Mouse (Mus musculus) testis, adult 2 months (tissue): ENCODE measurements at regions not wholly inside any gene's neighbourhood (a gene's known extent, or its start where the extent isn't known, plus 50 kb on each side); places are given as distances from the start of the nearest gene placed in this dataset.

Source experiments
- H3K27ac ChIP-seq: fragments of 200-500 bp; 2 replicates; pipeline ENCODE4 v1.5.1; 2012; ENCODE audit warnings: low read depth, low read length; ENCODE audit not compliant: control insufficient read depth, insufficient read depth
- H3K27me3 ChIP-seq: fragments of 200-500 bp; 2 replicates; pipeline ENCODE4 v1.6.1; 2012; ENCODE audit warnings: mild to moderate bottlenecking, low read length, moderate library complexity; ENCODE audit not compliant: control insufficient read depth, insufficient read depth
- H3K36me3 ChIP-seq: fragments of 200-500 bp; 2 replicates; pipeline ENCODE4 v1.6.1; 2012; ENCODE audit warnings: mild to moderate bottlenecking, low read length; ENCODE audit not compliant: control insufficient read depth, insufficient read depth
- H3K4me1 ChIP-seq: fragments of 200-500 bp; 2 replicates; pipeline ENCODE4 v1.6.1; 2012; ENCODE audit warnings: low read length; ENCODE audit not compliant: control insufficient read depth, insufficient read depth
- H3K4me3 ChIP-seq: fragments of 200-500 bp; 2 replicates; pipeline ENCODE4 v1.5.1; 2012; ENCODE audit warnings: low read depth, mild to moderate bottlenecking, low read length, moderate library complexity, mixed read lengths; ENCODE audit not compliant: control insufficient read depth
- CTCF ChIP-seq: fragments of 200-500 bp; IDR thresholded peaks from 2 replicates; pipeline ENCODE4 v1.5.1; 2012; ENCODE audit warnings: low read depth, mild to moderate bottlenecking, inconsistent platforms, low read length, moderate library complexity; ENCODE audit not compliant: control insufficient read depth, insufficient read depth, insufficient replicate concordance
- POLR2A ChIP-seq: fragments of 200-500 bp; IDR thresholded peaks from 2 replicates; pipeline ENCODE4 v1.6.1; 2012; ENCODE audit warnings: low read depth, mild to moderate bottlenecking, inconsistent platforms, low read length, moderate library complexity; ENCODE audit not compliant: control insufficient read depth

GRCm38 (mm10) chr4:56349216-56349615, 390.7 kb upstream of the Gm26657 start:
- Histone ChIP-seq H3K36me3 (no peaks in the 10 kb centered on the region), H3K4me3 (no peak overlapping the region), H3K27me3 (no peaks in the 10 kb centered on the region), H3K27ac (no peak overlapping the region), H3K4me1 (no peaks in the 10 kb centered on the region)
- no peak for TF ChIP-seq POLR2A
- no peak for TF ChIP-seq CTCF

DNA sequence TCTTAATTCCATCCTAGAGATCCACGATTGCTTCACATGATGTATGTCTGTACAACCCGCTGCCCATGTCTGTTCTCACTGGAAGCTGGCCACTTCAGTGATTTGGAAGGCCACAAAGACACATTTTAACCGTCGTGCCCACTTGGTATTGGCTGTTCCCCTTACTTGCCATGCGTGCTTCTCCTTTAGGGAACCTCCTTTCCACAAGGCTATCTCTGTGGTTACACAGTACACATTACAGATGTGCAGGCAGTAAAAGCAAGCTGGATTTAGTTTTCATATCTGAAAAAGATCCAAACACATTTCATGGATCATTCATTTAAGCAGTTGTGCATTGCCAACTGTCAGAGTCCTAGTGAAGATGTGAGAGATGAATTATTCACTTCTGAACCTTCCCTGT, 414.7 kb upstream of the Gm26657 start:
- H3K4me3 ChIP-seq, result no peak overlapping the region
- no peaks in the 10 kb centered on the region for H3K36me3 ChIP-seq
- H3K27me3 ChIP-seq, result no peaks in the 10 kb centered on the region
- H3K27ac ChIP-seq, result no peak overlapping the region
- TF ChIP-seq CTCF (no peak), POLR2A (no peak)
- H3K4me1 ChIP-seq, result no peaks in the 10 kb centered on the region

DNA sequence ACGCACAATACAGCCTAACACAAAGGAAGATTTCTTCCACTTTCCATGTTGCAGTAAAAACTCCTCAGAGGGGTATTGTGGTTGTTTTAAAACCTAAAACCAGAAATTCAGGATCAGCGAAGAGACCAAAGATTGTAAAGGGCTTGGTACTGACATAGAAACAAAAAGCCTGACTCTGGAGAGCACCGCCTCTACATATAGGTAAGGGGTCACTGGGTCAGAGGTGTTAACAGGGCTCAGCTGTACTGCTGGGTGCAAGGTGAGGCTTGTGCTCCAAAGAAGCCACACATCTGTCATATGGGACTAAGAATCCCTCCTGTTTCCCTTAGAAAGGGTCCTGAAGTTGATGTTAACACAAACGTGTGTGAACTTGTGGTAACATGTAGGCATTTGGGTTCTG, 420.7 kb upstream of the Gm26657 start:
- no peak for TF ChIP-seq CTCF
- no peak for TF ChIP-seq POLR2A

GRCm38 (mm10) chr4:56305664-56306330, 434.1 kb upstream of the Gm26657 start:
- Histone ChIP-seq H3K27me3 (no peaks in the 10 kb centered on the region), H3K36me3 (no peaks in the 10 kb centered on the region), H3K4me1 (no peaks in the 10 kb centered on the region), H3K4me3 (no peak overlapping the region), H3K27ac (no peak overlapping the region)
- TF ChIP-seq CTCF (no peak), POLR2A (no peak)

More for the DNA sequence above, 420.7 kb upstream of the Gm26657 start:
- Histone ChIP-seq H3K4me1 (no peaks in the 10 kb centered on the region), H3K27me3 (no peaks in the 10 kb centered on the region), H3K27ac (no peak overlapping the region), H3K4me3 (no peak overlapping the region), H3K36me3 (no peaks in the 10 kb centered on the region)

- Histone ChIP-seq H3K36me3 (no peaks in the 10 kb centered on the region), H3K4me1 (no peaks in the 10 kb centered on the region), H3K4me3 (no peak overlapping the region), H3K27me3 (no peaks in the 10 kb centered on the region), H3K27ac (no peak overlapping the region)
- TF ChIP-seq CTCF (no peak), POLR2A (no peak)
These were observed 435.6 kb upstream of the Gm26657 start for GRCm38 (mm10) chr4:56304275-56304674.

- Histone ChIP-seq H3K4me3 (no peak overlapping the region), H3K36me3 (no peaks in the 10 kb centered on the region), H3K27me3 (no peaks in the 10 kb centered on the region), H3K4me1 (no peaks in the 10 kb centered on the region), H3K27ac (peak overlapping the region; percentile 14; the same call in 1 of the 2 replicates)
- no peak for TF ChIP-seq POLR2A
- TF ChIP-seq CTCF, result no peak
These were observed 451.9 kb upstream of the Gm26657 start for GRCm38 (mm10) chr4:56287980-56288379.

DNA sequence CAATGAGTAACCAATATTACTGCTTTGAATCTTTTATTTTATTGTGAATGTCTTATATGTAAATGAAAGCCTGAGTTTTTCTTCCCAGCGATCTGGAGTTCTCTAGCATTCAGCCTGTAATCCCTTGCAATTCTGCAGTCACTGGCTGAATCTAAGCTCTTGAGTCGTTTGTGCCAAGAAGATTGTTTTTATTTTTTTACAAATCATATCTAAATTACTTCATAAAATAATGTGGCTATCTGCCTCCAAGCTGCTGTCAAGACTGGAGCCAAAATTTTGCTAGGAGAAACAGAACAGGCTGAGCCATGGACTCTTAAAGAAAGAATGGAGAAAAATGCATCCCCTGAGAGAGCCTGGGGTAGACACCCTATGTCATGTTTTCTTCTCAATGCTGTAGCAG, 455.4 kb upstream of the Gm26657 start:
- Histone ChIP-seq H3K4me3 (no peak overlapping the region), H3K4me1 (no peaks in the 10 kb centered on the region), H3K27ac (no peak overlapping the region), H3K36me3 (no peaks in the 10 kb centered on the region), H3K27me3 (no peaks in the 10 kb centered on the region)
- TF ChIP-seq POLR2A (no peak), CTCF (no peak)

DNA sequence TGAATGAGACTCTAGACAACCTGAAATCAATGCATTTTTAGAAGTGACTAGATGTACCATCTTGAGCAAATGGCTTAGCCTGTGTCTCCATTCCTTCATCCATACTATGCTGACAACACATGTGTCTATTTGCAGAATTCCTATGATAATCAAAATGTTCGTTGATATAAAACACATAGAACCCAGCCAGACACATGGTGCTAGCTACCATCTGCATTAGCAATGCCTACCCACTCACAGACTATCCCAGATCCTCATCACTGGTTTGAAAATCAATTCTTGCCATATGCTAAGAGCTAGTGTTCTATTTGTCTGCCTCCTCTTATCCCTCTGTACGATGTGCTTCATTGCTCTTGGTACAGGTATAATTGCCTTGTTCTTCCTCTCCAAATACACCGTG, 464.0 kb upstream of the Gm26657 start:
- TF ChIP-seq POLR2A (no peak), CTCF (no peak)
- Histone ChIP-seq H3K36me3 (no peaks in the 10 kb centered on the region), H3K4me3 (no peak overlapping the region), H3K4me1 (no peaks in the 10 kb centered on the region), H3K27ac (no peak overlapping the region), H3K27me3 (no peaks in the 10 kb centered on the region)
